Mouse (Mus musculus) common myeloid progenitor, adult 5-6 weeks (primary cell): ENCODE measurements at regions not wholly inside any gene's neighbourhood (a gene's known extent, or its start where the extent isn't known, plus 50 kb on each side); places are given as distances from the start of the nearest gene placed in this dataset.

ENCODE experiments used
- ATAC-seq: replicated peaks from 2 replicates; pipeline ENCODE4 v1.8.0; 2016; ENCODE audit warnings: low read depth, mild to moderate bottlenecking, moderate TSS enrichment, inconsistent platforms; ENCODE audit not compliant: poor library complexity, severe bottlenecking

- ATAC-seq, result no peak
Measured at GRCm38 (mm10) chr10:37347661-37348060, 208.9 kb upstream of the Marcks start.

- no peak for ATAC-seq
Measured at GRCm38 (mm10) chr10:37342675-37343074, 204.0 kb upstream of the Marcks start.

- no peak for ATAC-seq
Measured at GRCm38 (mm10) chr10:37339658-37340057, 200.9 kb upstream of the Marcks start.

DNA sequence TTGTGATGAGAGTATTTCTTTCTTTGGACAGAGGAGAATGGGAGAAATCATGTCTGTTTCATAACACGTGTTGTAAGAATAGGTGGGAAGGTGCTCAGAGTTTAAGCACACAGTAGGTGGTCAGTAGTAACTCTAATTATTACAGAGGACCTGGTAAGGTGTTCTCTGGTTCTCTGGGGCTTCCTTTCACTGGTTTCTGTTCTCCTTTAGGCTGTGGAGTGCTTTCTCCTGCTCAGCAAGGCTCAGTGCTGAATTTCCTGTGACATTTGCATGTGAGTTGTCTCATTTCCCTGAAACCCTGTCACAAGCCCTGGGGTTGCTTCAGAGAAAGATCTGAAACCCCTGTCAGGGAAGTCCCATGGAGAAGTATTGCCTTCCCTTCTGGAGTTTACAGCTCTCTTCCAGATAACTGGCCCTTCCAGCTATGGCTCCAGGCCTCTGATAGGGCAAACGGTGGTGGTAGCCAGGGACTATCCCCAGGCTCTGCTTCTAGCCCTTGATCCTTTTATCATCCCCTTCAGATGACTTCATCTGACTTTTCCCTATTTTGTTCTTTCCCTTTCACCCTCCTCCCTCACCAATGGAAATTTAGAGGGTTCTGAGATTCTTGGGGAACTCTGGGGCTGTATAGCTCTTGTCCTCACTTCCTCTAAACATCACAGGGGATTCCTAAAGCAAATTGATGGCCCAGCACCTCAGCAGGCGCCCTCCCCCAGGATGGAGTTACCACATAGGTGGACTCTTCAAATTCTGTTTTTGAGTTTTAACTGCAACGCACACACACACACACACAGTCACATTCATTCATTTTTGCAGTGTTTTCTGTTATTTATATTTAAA is 199.6 kb upstream of the Marcks start:
- ATAC-seq, result peak; percentile 69

DNA sequence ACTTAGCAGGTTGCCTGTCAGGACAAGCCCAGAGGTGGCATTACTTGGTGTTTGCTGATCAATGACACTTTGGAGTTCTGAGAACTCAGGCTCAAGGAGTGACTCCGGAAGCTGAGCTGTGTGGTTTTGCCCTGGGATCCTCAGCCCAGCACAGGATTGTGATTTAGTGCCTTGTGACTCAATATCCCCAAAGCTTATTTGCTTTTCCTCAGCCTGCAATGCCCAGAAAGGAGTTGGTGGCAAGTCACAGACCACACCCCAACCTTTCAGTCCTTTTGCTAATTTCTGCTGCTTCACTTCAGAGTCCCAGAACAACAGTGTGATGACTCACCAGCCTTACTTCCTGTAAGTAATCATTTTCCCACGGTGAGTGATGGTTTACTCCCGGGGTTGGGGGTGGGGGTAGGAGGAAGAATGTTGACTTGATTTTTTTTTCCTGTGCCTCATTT is 198.5 kb upstream of the Marcks start:
- ATAC-seq, result peak; percentile 80

- ATAC-seq, result no peak
Measured at GRCm38 (mm10) chr10:37335148-37335547, 196.4 kb upstream of the Marcks start.

DNA sequence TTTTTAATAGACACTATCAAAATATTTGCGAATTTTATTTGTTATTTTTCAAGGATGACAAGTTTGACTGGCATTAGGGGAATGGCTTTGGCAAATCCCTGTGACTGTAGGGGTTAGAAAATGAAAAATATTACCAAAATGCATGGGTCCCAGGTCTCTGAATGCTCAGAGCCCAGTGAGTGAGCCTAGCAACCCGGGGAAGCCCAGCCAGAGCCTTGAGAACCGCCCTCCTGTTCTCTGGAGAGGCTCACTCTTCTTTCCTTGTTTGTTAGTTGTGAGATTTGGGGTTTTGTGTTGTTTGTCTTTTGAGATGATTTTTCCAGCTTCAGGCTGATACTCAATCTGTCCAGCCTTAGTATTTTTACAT is 187.4 kb upstream of the Marcks start:
- ATAC-seq, result no peak

GRCm38 (mm10) chr10:37325514-37326167 is 186.9 kb upstream of the Marcks start:
- ATAC-seq, result no peak

DNA sequence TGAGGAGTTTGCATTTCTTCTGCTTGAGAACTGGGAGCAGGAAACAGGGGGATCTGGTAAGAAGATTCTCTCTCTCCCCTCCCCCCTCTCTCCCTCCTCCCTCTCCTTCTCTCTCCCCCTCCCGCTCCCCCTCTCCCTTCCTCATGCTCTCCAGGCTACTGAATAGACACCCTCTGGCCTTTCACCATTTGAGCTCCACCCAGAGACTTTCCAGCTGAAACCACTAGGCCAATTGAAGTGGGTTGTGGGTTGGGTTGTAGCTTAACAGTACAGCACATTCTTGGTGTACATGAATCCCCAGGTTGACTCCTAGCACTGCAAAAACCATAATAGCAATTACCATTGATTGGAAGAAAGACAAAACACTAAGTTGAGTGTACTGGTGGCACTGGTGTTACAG is 185.0 kb upstream of the Marcks start:
- no peak for ATAC-seq

DNA sequence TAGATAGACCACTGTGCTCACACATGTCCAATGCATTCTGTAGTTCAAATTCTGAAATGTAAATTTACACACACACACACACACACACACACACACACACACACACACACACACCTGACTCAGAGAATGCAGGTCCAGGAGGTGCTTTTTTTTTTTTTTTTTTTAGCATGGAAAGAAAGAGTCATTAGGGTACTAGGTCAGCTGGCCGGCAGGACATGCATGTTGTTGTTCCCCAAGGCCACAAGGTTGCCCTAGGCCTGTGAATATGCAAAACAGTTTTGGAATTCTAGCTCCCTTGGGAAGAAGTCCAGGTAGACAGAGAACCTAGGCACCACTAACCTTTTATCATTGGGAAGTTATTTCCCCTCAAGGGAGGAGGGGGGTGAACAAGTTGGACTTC is 184.1 kb upstream of the Marcks start:
- ATAC-seq, result no peak

GRCm38 (mm10) chr10:37322310-37322709 is 183.6 kb upstream of the Marcks start:
- no peak for ATAC-seq

DNA sequence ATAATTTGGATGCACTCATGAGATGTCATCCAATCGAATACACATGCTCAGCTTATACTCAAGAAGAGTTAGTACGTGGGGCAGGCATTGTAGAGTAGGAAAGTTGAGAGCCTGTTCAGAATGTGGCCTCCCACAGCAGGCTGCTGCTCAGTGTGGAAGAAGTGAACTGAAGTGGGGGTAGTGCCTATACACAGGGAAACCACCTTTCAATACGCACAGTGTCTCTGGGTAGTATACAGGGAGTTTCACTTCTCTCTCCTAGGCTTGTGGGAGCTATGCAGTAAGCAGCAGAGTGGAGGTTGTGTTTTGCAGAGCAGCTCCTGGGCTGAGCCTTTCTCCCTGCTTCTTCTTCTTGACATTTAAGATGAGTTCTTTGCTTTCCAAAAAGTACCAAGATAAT is 182.5 kb upstream of the Marcks start:
- peak; percentile 99 for ATAC-seq

DNA sequence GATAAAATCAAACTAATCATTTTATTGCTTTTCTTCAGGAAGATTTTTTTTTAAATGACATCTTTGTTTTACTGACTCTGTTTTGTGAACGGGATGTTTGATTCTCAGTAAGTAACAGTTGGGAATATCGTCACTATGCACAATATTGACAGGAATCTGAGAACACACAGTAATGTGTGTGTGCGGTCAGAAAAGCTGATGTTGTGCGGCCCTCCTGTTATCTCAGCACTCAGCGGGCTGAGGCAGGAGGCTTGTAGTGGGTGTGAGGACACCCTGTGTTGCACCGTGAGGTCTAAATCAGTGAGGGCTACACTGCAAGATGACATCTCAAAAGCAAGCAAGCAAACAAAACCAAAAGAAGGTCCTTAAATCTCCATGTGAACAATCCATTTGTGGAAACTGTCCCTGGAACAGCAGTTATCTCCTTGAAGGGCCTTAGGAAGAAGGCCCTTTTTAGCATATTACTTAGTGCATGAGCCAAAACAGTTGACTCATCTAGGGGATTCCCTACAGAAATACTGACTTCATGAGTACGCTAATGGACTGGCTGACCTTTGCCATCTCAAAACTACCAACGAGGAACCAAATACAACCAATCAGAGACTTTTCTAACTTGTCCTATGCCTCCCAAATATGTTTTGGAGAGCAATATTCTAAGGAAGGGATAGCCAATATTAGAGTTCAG is 181.2 kb upstream of the Marcks start:
- ATAC-seq, result no peak

DNA sequence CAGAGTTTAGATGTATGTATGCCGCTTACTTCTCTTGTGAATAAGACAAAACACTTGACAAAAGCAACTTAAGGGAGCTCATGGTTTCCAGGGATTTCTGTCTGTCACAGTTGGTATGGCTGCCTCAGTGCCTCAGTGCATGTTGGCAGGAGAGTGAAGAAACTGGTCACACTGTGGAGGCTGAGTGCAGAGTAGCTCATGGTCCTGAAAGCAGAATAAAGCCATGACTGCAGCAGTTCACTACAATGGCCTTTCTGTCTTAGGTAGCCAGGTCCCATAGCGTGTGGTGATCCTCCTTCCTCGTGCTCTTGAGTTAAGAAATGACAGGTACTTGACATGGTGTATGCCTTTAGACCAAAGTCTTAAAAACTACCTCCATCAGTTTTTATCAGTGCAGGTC is 178.0 kb upstream of the Marcks start:
- no peak for ATAC-seq

DNA sequence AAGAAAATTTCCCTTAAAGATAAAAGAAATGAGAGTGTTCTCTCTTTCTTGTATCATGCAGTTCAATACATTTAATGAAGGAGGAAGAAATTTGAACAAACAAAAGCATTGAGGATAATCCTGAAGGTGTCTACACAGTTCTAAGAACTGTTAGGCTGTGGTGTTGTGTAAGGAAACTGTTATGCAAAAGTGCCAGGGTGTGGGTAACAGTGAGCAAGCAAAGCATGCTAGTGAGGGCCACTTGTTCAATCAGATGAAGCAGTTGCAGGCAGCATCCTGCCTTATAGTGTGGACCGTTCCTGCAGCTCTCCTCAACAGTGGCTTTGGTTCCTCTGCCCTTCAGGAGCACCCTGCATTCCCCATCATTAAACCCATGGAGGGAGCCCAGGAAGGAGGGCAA is 177.1 kb upstream of the Marcks start:
- no peak for ATAC-seq

DNA sequence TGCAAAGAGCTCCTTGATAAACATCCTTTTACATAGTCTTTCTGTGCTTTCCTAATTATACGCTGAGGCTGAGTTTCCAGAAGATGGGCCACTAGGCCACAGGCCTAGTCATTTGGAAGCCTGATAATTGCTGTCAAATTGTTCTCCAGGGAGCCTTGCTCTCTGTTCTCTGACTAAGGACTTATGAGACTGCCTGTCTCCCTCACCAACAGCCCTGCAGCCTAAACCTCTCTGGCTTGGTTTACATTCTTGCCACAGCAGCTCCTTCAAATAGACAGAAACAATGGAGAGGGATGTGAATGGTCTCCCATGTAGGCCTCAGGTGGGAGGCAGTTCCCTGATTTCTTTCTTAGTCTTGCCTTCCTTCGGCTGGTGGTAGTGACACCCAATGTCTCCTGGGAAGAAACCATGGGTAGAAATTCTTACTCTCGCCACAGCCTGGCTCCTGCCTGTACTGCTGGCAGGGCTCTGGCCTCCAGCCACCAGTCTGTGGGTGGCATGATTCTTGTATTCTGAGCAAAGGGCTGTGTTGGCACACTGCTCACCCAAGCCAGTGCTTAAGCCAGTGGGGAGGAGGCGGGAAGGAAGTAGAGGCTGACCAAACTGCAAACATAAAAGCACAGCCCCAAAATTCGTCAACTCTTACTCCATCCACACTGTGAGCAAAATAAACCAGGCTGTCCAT is 176.2 kb upstream of the Marcks start:
- peak; percentile 92 for ATAC-seq

DNA sequence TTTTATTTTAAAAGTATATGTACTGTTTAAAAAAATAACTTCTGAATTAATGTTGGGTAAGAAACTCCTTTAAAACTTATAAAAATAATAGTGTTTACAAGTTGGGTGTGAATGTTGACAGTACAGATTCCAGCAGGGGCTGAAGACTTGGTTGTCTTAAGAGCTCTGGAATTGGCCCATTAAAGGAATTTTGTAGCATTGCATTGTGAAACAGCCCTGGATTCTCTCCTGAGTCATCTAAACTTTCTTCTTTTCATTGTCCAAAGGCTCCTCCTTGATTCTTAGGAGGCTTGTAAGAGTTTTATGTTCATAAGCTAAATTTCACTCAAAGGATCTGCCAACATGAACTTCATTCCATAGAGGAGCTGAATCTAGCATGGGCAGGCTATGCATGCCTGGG is 174.7 kb upstream of the Marcks start:
- no peak for ATAC-seq

GRCm38 (mm10) chr10:37310266-37310945 is 171.7 kb upstream of the Marcks start:
- ATAC-seq, result no peak

- ATAC-seq, result no peak
Measured at GRCm38 (mm10) chr10:37304656-37305055, 165.9 kb upstream of the Marcks start.
